In genomic region chr1:163843899-163844298, GRCm38 (mm10) we compare ENCODE assay signal across 15 mouse cellular contexts.
"Had no signal": no experiment of that assay in that cellular context is flagged by ENCODE, and none has a peak within 500 bp of the region (broad histone marks: within the 10 kb centered on the region; RNA-seq: fewer than 3 reads in every experiment).

No protein-coding gene starts in this region.

- H3K27me3 ChIP-seq: liver, embryonic 12.5 days; neural tube, embryonic 13.5 days had no signal

- H3K36me3 ChIP-seq: liver, embryonic 12.5 days had no signal

- H3K9ac ChIP-seq: liver, embryonic 12.5 days; lung, embryonic 14.5 days; neural tube, embryonic 13.5 days had no signal

- H3K27ac ChIP-seq: liver, embryonic 12.5 days; neural tube, embryonic 13.5 days had no signal

- H3K4me1 ChIP-seq: liver, embryonic 12.5 days; neural tube, embryonic 13.5 days had no signal

- H3K4me2 ChIP-seq: liver, embryonic 12.5 days; lung, embryonic 14.5 days; midbrain, embryonic 11.5 days; neural tube, embryonic 13.5 days had no signal

- H3K4me3 ChIP-seq: liver, embryonic 12.5 days; neural tube, embryonic 13.5 days had no signal

- ATAC-seq: liver, embryonic 12.5 days; midbrain, embryonic 16.5 days had no signal

- H3K9me3 ChIP-seq: liver, embryonic 12.5 days; neural tube, embryonic 13.5 days had no signal

- DNase-seq: kidney, adult 18-20 months; kidney, postnatal 25 days; left cerebral cortex, postnatal 4 days; lung, embryonic 14.5 days; lung, postnatal 10 days; lung, postnatal 4 days; retina, postnatal 1 day; right cerebral cortex, postnatal 4 days; spleen, adult 18-20 months; thymus, adult 18-20 months; thymus, postnatal 14 days had no signal
